Mouse (Mus musculus) testis, adult 2 months (tissue): ENCODE data around the gene Pamr1.

Source experiments
- CTCF ChIP-seq: fragments of 200-500 bp; IDR thresholded peaks from 2 replicates; pipeline ENCODE4 v1.5.1; 2012; ENCODE audit warnings: low read depth, mild to moderate bottlenecking, inconsistent platforms, low read length, moderate library complexity; ENCODE audit not compliant: control insufficient read depth, insufficient read depth, insufficient replicate concordance
- POLR2A ChIP-seq: fragments of 200-500 bp; IDR thresholded peaks from 2 replicates; pipeline ENCODE4 v1.6.1; 2012; ENCODE audit warnings: low read depth, mild to moderate bottlenecking, inconsistent platforms, low read length, moderate library complexity; ENCODE audit not compliant: control insufficient read depth

DNA sequence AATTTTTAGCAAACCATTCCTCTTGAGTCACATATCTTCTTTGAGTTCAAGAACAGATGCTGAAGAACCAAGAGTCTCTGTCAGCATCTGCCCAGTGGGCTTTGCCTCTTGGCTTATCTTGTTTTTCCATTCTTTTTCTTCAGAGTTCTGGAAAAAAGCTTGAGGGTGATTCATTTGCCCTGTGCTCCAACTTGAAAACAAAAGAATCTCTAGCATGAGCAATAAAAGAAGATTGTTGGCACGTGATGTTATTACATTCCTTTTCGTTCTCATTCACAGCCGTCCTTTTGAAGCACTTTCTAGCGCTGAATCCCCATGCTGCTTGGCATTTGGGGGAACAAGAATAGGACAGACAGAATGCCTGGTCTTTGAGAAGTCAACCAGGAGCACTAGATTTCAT, 42.2 kb upstream of the Pamr1 start:
- TF ChIP-seq CTCF = no peak
- TF ChIP-seq POLR2A = no peak
